Mouse (Mus musculus) CH12.LX (cell line): ENCODE results near the gene Galnt12. TPM values are rescaled to one million over a fixed set of nuclear protein-coding genes. Genes with fewer than 3 reads are reported as not detected.

Source experiments
- DNase-seq: peaks from one replicate; pipeline ENCODE4 v3.0.0-alpha.2; 2013; ENCODE audit errors: extremely low read depth
- H3K27ac ChIP-seq: 2 replicates; pipeline ENCODE4 v1.5.1; 2012; ENCODE audit warnings: low read depth, mild to moderate bottlenecking, control low read depth, moderate library complexity; ENCODE audit not compliant: insufficient read depth
- H3K27me3 ChIP-seq: replicated peaks from 2 replicates; pipeline ENCODE3; 2012; ENCODE audit warnings: inconsistent platforms
- H3K36me3 ChIP-seq, 2 experiments: replicated peaks in 1 of 2; 2 replicates each; pipeline versions ENCODE3 to v1.6.1; 2012; ENCODE audit warnings: inconsistent platforms in 1 of 2, low read length in 1 of 2, mild to moderate bottlenecking in 1 of 2, mixed read lengths in 1 of 2, moderate library complexity in 1 of 2; ENCODE audit not compliant: control insufficient read depth in 1 of 2, insufficient read depth in 1 of 2
- H3K4me1 ChIP-seq, 2 experiments: 2 replicates each; pipeline ENCODE4 v1.6.1; 2012; ENCODE audit warnings: inconsistent platforms in 1 of 2, moderate library complexity in 1 of 2; ENCODE audit not compliant: insufficient read depth in 2 of 2, control insufficient read depth in 1 of 2
- H3K4me2 ChIP-seq: 2 replicates; pipeline ENCODE4 v1.6.1; 2012; ENCODE audit warnings: low read depth, mild to moderate bottlenecking, control low read depth; ENCODE audit not compliant: poor library complexity, insufficient read depth, severe bottlenecking
- H3K4me3 ChIP-seq, 3 experiments: fragments of 150-350 bp in 1 of 3; sonication (generic) in 1 of 3; replicated peaks in 1 of 3; 2 replicates each; pipeline versions ENCODE3 to v1.5.1; 2011 to 2012; ENCODE audit warnings: low read depth in 2 of 3, low read length in 2 of 3, mild to moderate bottlenecking in 2 of 3, moderate library complexity in 2 of 3, control low read depth in 1 of 3, improper control_type of control experiment in 1 of 3, inconsistent platforms in 1 of 3, mixed read lengths in 1 of 3; ENCODE audit not compliant: poor library complexity in 1 of 3
- H3K79me2 ChIP-seq: replicated peaks from 2 replicates; pipeline ENCODE4 v1.6.1; 2012; ENCODE audit warnings: mild to moderate bottlenecking, moderate library complexity; ENCODE audit not compliant: control insufficient read depth, poor library complexity, insufficient read depth, severe bottlenecking; ENCODE audit errors: extremely low read depth
- H3K9ac ChIP-seq: 2 replicates; pipeline ENCODE4 v1.6.1; 2012; ENCODE audit warnings: low read depth, mild to moderate bottlenecking, control low read depth, moderate library complexity; ENCODE audit not compliant: insufficient read depth
- H3K9me3 ChIP-seq: replicated peaks from 2 replicates; pipeline ENCODE3; 2012; ENCODE audit warnings: low read length, inconsistent platforms, mixed read lengths
- CHD1 ChIP-seq: IDR thresholded peaks from 2 replicates; pipeline ENCODE4 v1.6.1; 2012; ENCODE audit warnings: low read depth, low read length, improper control_type of control experiment, inconsistent platforms
- CHD2 ChIP-seq: IDR thresholded peaks from 2 replicates; pipeline ENCODE4 v1.6.1; 2011; ENCODE audit warnings: low read length, improper control_type of control experiment
- CTCF ChIP-seq, 2 experiments: IDR thresholded peaks in 1 of 2; conservative IDR thresholded peaks in 1 of 2; 2 replicates each; pipeline ENCODE4 v1.5.1; 2011 to 2012; ENCODE audit warnings: low read depth in 2 of 2, low read length in 2 of 2, improper control_type of control experiment in 1 of 2, inconsistent platforms in 1 of 2, mild to moderate bottlenecking in 1 of 2, moderate library complexity in 1 of 2
- E2F4 ChIP-seq: IDR thresholded peaks from 2 replicates; pipeline ENCODE4 v1.6.1; 2011; ENCODE audit warnings: low read depth, low read length, improper control_type of control experiment; ENCODE audit not compliant: insufficient replicate concordance
- EP300 ChIP-seq: IDR thresholded peaks from 2 replicates; pipeline ENCODE4 v1.6.1; 2011; ENCODE audit warnings: low read length, improper control_type of control experiment
- ETS1 ChIP-seq: conservative IDR thresholded peaks from 2 replicates; pipeline ENCODE4 v1.6.1; 2012; ENCODE audit warnings: low read depth, mild to moderate bottlenecking, inconsistent platforms, low read length, improper control_type of control experiment, moderate library complexity
- GABPA ChIP-seq: IDR thresholded peaks from 2 replicates; pipeline ENCODE4 v1.6.1; 2012; ENCODE audit warnings: low read depth, low read length, improper control_type of control experiment, inconsistent platforms; ENCODE audit not compliant: insufficient replicate concordance
- HCFC1 ChIP-seq: IDR thresholded peaks from 2 replicates; pipeline ENCODE4 v1.6.1; 2012; ENCODE audit warnings: low read depth, mild to moderate bottlenecking, inconsistent platforms, low read length, improper control_type of control experiment
- IRF4 ChIP-seq: IDR thresholded peaks from 2 replicates; pipeline ENCODE4 v1.6.1; 2014; ENCODE audit warnings: low read depth, mild to moderate bottlenecking, inconsistent platforms, low read length, improper control_type of control experiment
- JUN ChIP-seq: IDR thresholded peaks from 2 replicates; pipeline ENCODE4 v1.6.1; 2011; ENCODE audit warnings: low read depth, mild to moderate bottlenecking, low read length, improper control_type of control experiment, moderate library complexity; ENCODE audit not compliant: insufficient read depth
- JUND ChIP-seq: conservative IDR thresholded peaks from 2 replicates; pipeline ENCODE4 v1.6.1; 2011; ENCODE audit warnings: low read depth, low read length, improper control_type of control experiment
- KAT2A ChIP-seq: IDR thresholded peaks from 2 replicates; pipeline ENCODE4 v1.6.1; 2012; ENCODE audit warnings: low read length, improper control_type of control experiment, inconsistent platforms; ENCODE audit not compliant: insufficient replicate concordance
- MAX ChIP-seq: IDR thresholded peaks from 2 replicates; pipeline ENCODE4 v1.6.1; 2011; ENCODE audit warnings: low read length, improper control_type of control experiment
- MEF2A ChIP-seq: IDR thresholded peaks from 2 replicates; pipeline ENCODE4 v1.6.1; 2014; ENCODE audit warnings: low read depth, mild to moderate bottlenecking, inconsistent platforms, low read length, improper control_type of control experiment, borderline replicate concordance
- MXI1 ChIP-seq: IDR thresholded peaks from 2 replicates; pipeline ENCODE4 v1.6.1; 2011; ENCODE audit warnings: mild to moderate bottlenecking, low read depth, low read length, improper control_type of control experiment
- NRF1 ChIP-seq: IDR thresholded peaks from 2 replicates; pipeline ENCODE4 v1.6.1; 2014; ENCODE audit warnings: low read depth, mild to moderate bottlenecking, inconsistent platforms, low read length, improper control_type of control experiment, moderate library complexity
- POLR2A ChIP-seq: IDR thresholded peaks from 2 replicates; pipeline ENCODE4 v1.6.1; 2011; ENCODE audit warnings: low read depth, mild to moderate bottlenecking, improper control_type of control experiment, low read length
- RAD21 ChIP-seq: IDR thresholded peaks from 2 replicates; pipeline ENCODE4 v1.6.1; 2011; ENCODE audit warnings: low read depth, mild to moderate bottlenecking, low read length, improper control_type of control experiment, moderate library complexity
- RCOR1 ChIP-seq: conservative IDR thresholded peaks from 2 replicates; pipeline ENCODE4 v1.6.1; 2012; ENCODE audit warnings: low read depth, mild to moderate bottlenecking, inconsistent platforms, low read length, improper control_type of control experiment
- SMC3 ChIP-seq: IDR thresholded peaks from 2 replicates; pipeline ENCODE4 v1.6.1; 2011; ENCODE audit warnings: low read depth, low read length, improper control_type of control experiment
- TBP ChIP-seq: conservative IDR thresholded peaks from 2 replicates; pipeline ENCODE4 v1.6.1; 2011; ENCODE audit warnings: low read depth, low read length, improper control_type of control experiment
- TCF12 ChIP-seq: IDR thresholded peaks from 2 replicates; pipeline ENCODE4 v1.6.1; 2014; ENCODE audit warnings: low read depth, mild to moderate bottlenecking, inconsistent platforms, low read length, improper control_type of control experiment
- USF1 ChIP-seq: IDR thresholded peaks from 2 replicates; pipeline ENCODE4 v1.6.1; 2014; ENCODE audit warnings: low read depth, mild to moderate bottlenecking, inconsistent platforms, low read length, improper control_type of control experiment
- USF2 ChIP-seq: conservative IDR thresholded peaks from 2 replicates; pipeline ENCODE4 v1.6.1; 2011; ENCODE audit warnings: low read depth, low read length, improper control_type of control experiment
- ZKSCAN1 ChIP-seq: IDR thresholded peaks from 2 replicates; pipeline ENCODE4 v1.6.1; 2012; ENCODE audit warnings: low read depth, inconsistent platforms, low read length, improper control_type of control experiment, borderline replicate concordance
- ZMIZ1 ChIP-seq: IDR thresholded peaks from 2 replicates; pipeline ENCODE4 v1.6.1; 2012; ENCODE audit warnings: low read depth, mild to moderate bottlenecking, inconsistent platforms, low read length, improper control_type of control experiment
- ZNF384 ChIP-seq: IDR thresholded peaks from 2 replicates; pipeline ENCODE4 v1.6.1; 2012; ENCODE audit warnings: low read depth, low read length, improper control_type of control experiment, inconsistent platforms
- dilution Hi-C: fragments of 300-500 bp; cut with MboI; formaldehyde crosslinking; loops from 2 replicates; pipeline ENCODE4 v1.14.3; 2020; ENCODE audit warnings: low sequenced_read_pairs; ENCODE audit not compliant: extremely low pct_unique_long_range_greater_than_20kb, extremely low pct_ligation_motif_present
- in situ Hi-C: fragments of 300-500 bp; cut with MboI; formaldehyde crosslinking; loops from 3 replicates; pipeline ENCODE4 v1.14.3; 2019; ENCODE audit warnings: low sequenced_read_pairs, low pct_ligation_motif_present, low pct_unique_long_range_greater_than_20kb, mixed read lengths
- polyA plus RNA-seq: library from polyadenylated mRNA; unstranded; fragments of >175 nt; gene quantifications from 2 replicates; pipeline ENCODE4 v1.2.1, GENCODE M21; 2012; ENCODE audit warnings: low read depth; ENCODE audit not compliant: insufficient read length
- total RNA-seq, 2 experiments: library from RNA; depleted of rRNA; stranded (reverse); fragments of 300-350 nt in 1 of 2; fragments of >200 nt in 1 of 2; gene quantifications; 2 replicates each; pipeline ENCODE4 v1.2.3; 2012 to 2014

Galnt12 gene
- total and polyA plus RNA-seq, 3 experiments = 15.8 to 16.4 (median 16.1) TPM

DNA sequence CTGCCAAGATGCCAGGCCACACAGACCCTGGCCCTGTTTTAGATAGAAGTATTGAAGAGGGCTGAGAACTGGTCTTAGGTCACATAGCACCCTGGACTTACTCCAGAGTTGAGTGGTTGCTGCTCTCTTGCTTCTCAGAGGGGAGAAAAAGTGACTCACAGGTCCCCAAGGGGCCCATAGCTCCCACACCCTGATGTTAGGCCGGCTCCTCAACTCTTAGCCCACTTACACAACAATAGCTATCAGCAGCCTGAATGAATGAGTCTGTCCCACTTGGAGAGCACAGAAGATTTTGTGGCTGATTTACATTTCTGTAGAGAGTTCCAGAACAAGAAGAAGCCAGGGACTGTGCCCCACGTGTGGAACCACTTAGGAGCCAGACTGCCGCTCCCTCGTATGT is 37.9 kb downstream of the Galnt12 start:
- Histone ChIP-seq H3K36me3 (peaks cover 0 to 10% of the 10 kb centered on the region in 2 experiments), H3K4me1 (peaks cover 0 to 50% of the 10 kb centered on the region in 2 experiments; a peak in 2 of 4 replicates), H3K9ac (no peak overlapping the region), H3K27me3 (no peaks in the 10 kb centered on the region), H3K27ac (no peak overlapping the region), H3K4me3 (no peak overlapping the region), H3K4me2 (no peak overlapping the region), H3K79me2 (no peaks in the 10 kb centered on the region), H3K9me3 (peaks cover 9% of the 10 kb centered on the region)
- no peak for TF ChIP-seq CHD1
- TF ChIP-seq SMC3 = no peak
- TF ChIP-seq TBP = no peak
- no peak for TF ChIP-seq GABPA
- TF ChIP-seq ZKSCAN1 = no peak
- TF ChIP-seq RAD21 = no peak
- TF ChIP-seq MEF2A = no peak
- no peak for TF ChIP-seq ZMIZ1
- no peak for TF ChIP-seq MXI1
- TF ChIP-seq NRF1 = no peak
- TF ChIP-seq TCF12 = no peak
- TF ChIP-seq RCOR1 = no peak
- TF ChIP-seq ZNF384 = no peak
- TF ChIP-seq USF2 = no peak
- TF ChIP-seq MAX = no peak
- peak; percentile 43; the same call in 1 of the 2 replicates for TF ChIP-seq JUN
- TF ChIP-seq HCFC1 = no peak
- TF ChIP-seq IRF4 = peak; percentile 69
- no peak for TF ChIP-seq CHD2
- peak; percentile 66 for TF ChIP-seq ETS1
- no peak for TF ChIP-seq E2F4
- no peak for TF ChIP-seq USF1
- TF ChIP-seq POLR2A = no peak
- peak; percentile 73 for TF ChIP-seq JUND
- no peak for TF ChIP-seq KAT2A
- TF ChIP-seq CTCF (conservative IDR thresholded peaks at IDR 0.05 in 1 of 2, IDR thresholded peaks at IDR 0.05 in 1 of 2; ENCODE audit: low read depth in 2 of 2, low read length in 2 of 2) = no peak
- TF ChIP-seq EP300 = peak; percentile 82
- dilution Hi-C loops = no loop called here
- peak; percentile 70 for DNase-seq
- in situ Hi-C loops = loop anchor here (10.0 kb wide), 2 partner anchors 225 to 255 kb away; partner anchors contain the start of gene Tgfbr1
